Mouse (Mus musculus): Measurements from ENCODE around the gene Tmeff2.

- TF ChIP-seq GATA1 (IDR thresholded peaks at IDR 0.05; ENCODE audit: low read length) (no peak), TAL1 (IDR thresholded peaks at IDR 0.05; ENCODE audit: low read length) (no peak)
Measured at GRCm38 (mm10) chr1:51088921-51089320, 188.5 kb downstream of the Tmeff2 start.

Data from erythroblast, embryonic 14.5 days (primary cell).